Mouse (Mus musculus) cortical plate, adult 2 months (tissue): ENCODE data around the gene Frmd4b.

ENCODE experiments used
- CTCF ChIP-seq: fragments of 200-500 bp; IDR thresholded peaks from 2 replicates; pipeline ENCODE4 v1.5.1; 2011; ENCODE audit warnings: mild to moderate bottlenecking, control low read depth, low read length; ENCODE audit not compliant: insufficient read depth; ENCODE audit errors: extremely low read depth
- POLR2A ChIP-seq: fragments of 200-500 bp; IDR thresholded peaks from 2 replicates; pipeline ENCODE4 v1.6.1; 2011; ENCODE audit warnings: mild to moderate bottlenecking, low read length, control low read depth; ENCODE audit not compliant: insufficient read depth; ENCODE audit errors: extremely low read depth

- TF ChIP-seq CTCF (no peak), POLR2A (no peak)
Measured at GRCm38 (mm10) chr6:97363846-97364245, 253.5 kb downstream of the Frmd4b start.
